Mouse (Mus musculus) hindbrain, postnatal 0 days (tissue): Measurements from ENCODE around the gene Hkdc1. TPM values are rescaled to one million over a fixed set of nuclear protein-coding genes. Genes with fewer than 3 reads are reported as not detected.

Experiments
- ATAC-seq: fragments of 200-750 bp; cut with Nextera tagmentation; 2 replicates; pipeline ENCODE4 v1.8.0; 2017; ENCODE audit warnings: mild to moderate bottlenecking, moderate TSS enrichment, moderate library complexity
- DNase-seq: peaks from one replicate; pipeline ENCODE4 v3.0.0-alpha.2; 2015; ENCODE audit warnings: low spot score
- H3K27ac ChIP-seq: fragments of 300-500 bp; sonication (generic); 2 replicates; pipeline ENCODE4 v1.5.1; 2014; ENCODE audit warnings: mild to moderate bottlenecking
- H3K27me3 ChIP-seq: fragments of 300-500 bp; sonication (generic); 2 replicates; pipeline ENCODE4 v1.6.1; 2014; ENCODE audit warnings: low read length, mixed read lengths; ENCODE audit not compliant: insufficient read depth
- H3K36me3 ChIP-seq: fragments of 300-500 bp; sonication (generic); 2 replicates; pipeline ENCODE4 v1.6.1; 2014; ENCODE audit warnings: low read length, mixed read lengths; ENCODE audit not compliant: insufficient read depth
- H3K4me1 ChIP-seq: fragments of 300-500 bp; sonication (generic); 2 replicates; pipeline ENCODE4 v1.6.1; 2014; ENCODE audit warnings: antibody characterized with exemption, low read length, mixed read lengths; ENCODE audit not compliant: insufficient read depth
- H3K4me2 ChIP-seq: fragments of 300-500 bp; sonication (generic); 2 replicates; pipeline ENCODE4 v1.6.1; 2014; ENCODE audit warnings: low read depth, mild to moderate bottlenecking, low read length, moderate library complexity, mixed read lengths
- H3K4me3 ChIP-seq: fragments of 300-500 bp; sonication (generic); 2 replicates; pipeline ENCODE4 v1.5.1; 2014; ENCODE audit warnings: low read length
- H3K9ac ChIP-seq: fragments of 300-500 bp; sonication (generic); replicated peaks from 2 replicates; pipeline ENCODE4 v1.6.1; 2014; ENCODE audit warnings: mild to moderate bottlenecking, low read length, moderate library complexity, mixed read lengths
- H3K9me3 ChIP-seq: fragments of 300-500 bp; sonication (generic); 2 replicates; pipeline ENCODE4 v1.6.1; 2016; ENCODE audit warnings: low read length, mixed read lengths
- CTCF ChIP-seq: IDR thresholded peaks from 2 replicates; pipeline ENCODE4 v1.5.1; 2016; ENCODE audit warnings: antibody characterized with exemption, control low read depth, low read depth
- WGBS: fragments of 180-500 bp; shearing (Covaris S2); extraction: QIAGEN DNeasy Blood & Tissue Kit; methylation state at CpG from one replicate; pipeline ENCODE4 v1.1.7; 2014; 5-methylcytosine and 5-hydroxymethylcytosine counted together
- polyA plus RNA-seq: library from polyadenylated mRNA; unstranded; fragments of >200 nt; fragmentation: Nextera tagmentation; extraction: Ambion mirVana; gene quantifications from 2 replicates; pipeline ENCODE4 v1.2.1, GENCODE M21; 2015
- total RNA-seq: library from RNA; depleted of rRNA; stranded (reverse); fragments of >200 nt; gene quantifications from 2 replicates; pipeline ENCODE4 v1.2.3, GENCODE M21; 2014

The Hkdc1 gene
- total and polyA plus RNA-seq, 2 experiments from 2014 or later = 1.1 to 2.5 TPM

DNA sequence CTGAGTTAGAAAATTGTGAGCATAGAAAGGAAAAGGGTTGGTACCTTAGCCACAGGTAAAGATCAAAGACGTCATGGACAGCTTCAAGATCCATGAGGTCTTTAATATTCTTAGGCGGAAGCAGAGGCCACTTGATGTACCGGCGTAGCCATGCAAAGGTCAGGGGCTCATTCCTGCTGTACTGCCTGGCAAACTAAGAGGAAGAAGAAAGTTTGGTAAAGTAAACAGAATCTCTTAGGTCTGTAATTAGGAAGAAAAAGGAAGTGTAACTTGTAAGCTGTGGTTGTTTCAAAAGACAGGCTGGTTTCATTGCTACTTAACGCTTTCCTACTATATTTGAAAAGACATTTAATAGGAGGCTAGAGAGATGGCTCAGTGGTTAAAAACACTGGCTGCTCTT, 8.1 kb upstream of the Hkdc1 start:
- no peaks in the 10 kb centered on the region for H3K27me3 ChIP-seq
- DNase-seq (no peak), ATAC-seq (no peak)
- no peaks in the 10 kb centered on the region for H3K9me3 ChIP-seq
- H3K4me2 ChIP-seq = no peak overlapping the region
- H3K36me3 ChIP-seq = peaks cover 62% of the 10 kb centered on the region
- H3K9ac ChIP-seq = no peak overlapping the region
- no peak for TF ChIP-seq CTCF
- no peaks in the 10 kb centered on the region for H3K4me1 ChIP-seq
- H3K27ac ChIP-seq = no peak overlapping the region
- 90% methylated on average over 5 of the region's 5 CpGs for WGBS
- H3K4me3 ChIP-seq = no peak overlapping the region

DNA sequence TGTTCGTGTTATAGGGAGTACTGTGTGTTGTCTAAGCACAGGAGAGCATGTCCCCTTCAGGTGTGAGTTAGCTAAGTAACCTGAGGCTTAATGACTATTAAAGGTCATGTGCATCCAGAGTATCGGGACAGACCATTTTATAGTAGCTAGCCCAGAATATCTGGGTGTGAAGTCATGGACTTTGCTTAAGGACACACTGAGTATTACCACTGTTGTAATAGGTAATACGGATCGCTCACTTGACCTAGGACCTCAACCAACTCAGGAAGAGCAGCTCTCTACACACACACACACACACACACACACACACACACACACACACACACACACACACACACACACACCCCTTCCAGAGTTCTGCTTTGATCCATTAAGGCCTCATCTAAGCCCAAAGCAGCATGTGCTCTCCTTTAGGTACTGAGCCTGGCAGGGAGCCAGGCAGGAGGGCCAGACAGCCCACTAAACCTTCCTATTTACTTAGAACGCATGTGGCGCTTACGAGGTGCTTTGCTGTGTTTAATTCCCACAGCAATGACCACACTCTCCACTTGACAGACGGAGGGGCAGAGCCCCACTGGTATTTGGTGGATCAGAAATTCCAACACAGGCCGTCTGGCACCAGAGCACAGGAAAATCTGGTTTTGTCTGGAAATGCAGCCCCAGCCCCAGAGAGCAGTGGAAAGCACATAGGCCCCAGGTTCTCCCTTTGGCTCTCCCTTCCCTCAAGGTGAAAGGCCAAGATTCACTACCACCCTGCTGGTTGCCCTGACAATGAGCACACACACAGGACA, 3.0 kb upstream of the Hkdc1 start:
- ATAC-seq (no peak), DNase-seq (peak; percentile 32)
- H3K4me2 ChIP-seq = no peak overlapping the region
- TF ChIP-seq CTCF = no peak
- H3K9me3 ChIP-seq = no peaks in the 10 kb centered on the region
- peaks cover 24% of the 10 kb centered on the region for H3K36me3 ChIP-seq
- H3K4me3 ChIP-seq = no peak overlapping the region
- no peaks in the 10 kb centered on the region for H3K4me1 ChIP-seq
- no peaks in the 10 kb centered on the region for H3K27me3 ChIP-seq
- H3K27ac ChIP-seq = no peak overlapping the region
- no peak overlapping the region for H3K9ac ChIP-seq
- 57% methylated on average over 9 of the region's 9 CpGs for WGBS

DNA sequence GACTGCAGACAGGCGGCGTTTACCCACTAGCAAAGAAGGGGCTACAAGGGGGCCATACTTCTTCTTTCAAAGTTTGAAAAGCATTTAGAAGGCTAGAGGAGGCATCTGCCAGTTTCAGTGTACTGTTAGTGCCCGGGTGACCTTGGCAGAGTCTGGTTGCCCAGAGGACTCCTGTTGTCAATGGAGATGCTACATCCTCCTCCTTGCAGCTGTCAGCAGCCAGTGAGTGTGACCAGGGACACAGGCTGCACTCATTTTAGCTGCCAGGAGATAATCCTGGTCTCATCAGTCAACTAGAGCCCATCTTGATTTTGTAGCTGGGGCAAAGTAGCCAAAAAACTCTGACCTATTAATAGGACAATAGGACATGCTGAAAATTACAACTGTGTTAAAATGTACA, 1.2 kb downstream of the Hkdc1 start:
- H3K4me3 ChIP-seq = no peak overlapping the region
- DNase-seq (peak; percentile 33), ATAC-seq (peak; percentile 32; the same call in 1 of the 2 replicates)
- H3K27me3 ChIP-seq = no peaks in the 10 kb centered on the region
- no peak; the same call in 1 of the 2 replicates for TF ChIP-seq CTCF
- 64% methylated on average over 3 of the region's 3 CpGs for WGBS
- no peak overlapping the region for H3K9ac ChIP-seq
- H3K4me1 ChIP-seq = no peaks in the 10 kb centered on the region
- H3K9me3 ChIP-seq = no peaks in the 10 kb centered on the region
- H3K4me2 ChIP-seq = no peak overlapping the region
- no peak overlapping the region for H3K27ac ChIP-seq
- no peaks in the 10 kb centered on the region for H3K36me3 ChIP-seq

DNA sequence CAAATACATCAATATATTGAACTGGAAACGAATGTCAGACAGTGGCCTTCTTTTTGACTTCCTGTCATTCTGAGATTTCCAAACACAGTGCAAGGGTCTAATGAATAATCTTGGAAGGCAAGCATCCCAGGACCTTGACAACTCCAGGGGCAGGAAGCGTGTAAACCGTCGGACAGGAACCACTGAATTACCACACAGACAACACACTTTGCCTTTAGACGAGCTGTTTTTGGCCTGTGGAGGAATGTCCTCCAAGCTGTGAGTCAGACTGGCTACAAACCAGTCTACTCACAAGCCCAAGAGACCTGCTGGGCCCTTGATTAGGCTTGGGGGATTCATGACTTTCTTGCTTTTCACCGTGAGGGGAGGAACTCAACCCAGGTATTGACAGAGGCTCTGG, 1.9 kb downstream of the Hkdc1 start:
- WGBS = 77% methylated on average over 6 of the region's 6 CpGs
- Histone ChIP-seq H3K9ac (no peak overlapping the region), H3K9me3 (no peaks in the 10 kb centered on the region), H3K36me3 (no peaks in the 10 kb centered on the region), H3K4me3 (no peak overlapping the region), H3K27ac (no peak overlapping the region), H3K4me2 (no peak overlapping the region), H3K4me1 (no peaks in the 10 kb centered on the region), H3K27me3 (no peaks in the 10 kb centered on the region)
- no peak for TF ChIP-seq CTCF
- ATAC-seq (no peak), DNase-seq (no peak)

DNA sequence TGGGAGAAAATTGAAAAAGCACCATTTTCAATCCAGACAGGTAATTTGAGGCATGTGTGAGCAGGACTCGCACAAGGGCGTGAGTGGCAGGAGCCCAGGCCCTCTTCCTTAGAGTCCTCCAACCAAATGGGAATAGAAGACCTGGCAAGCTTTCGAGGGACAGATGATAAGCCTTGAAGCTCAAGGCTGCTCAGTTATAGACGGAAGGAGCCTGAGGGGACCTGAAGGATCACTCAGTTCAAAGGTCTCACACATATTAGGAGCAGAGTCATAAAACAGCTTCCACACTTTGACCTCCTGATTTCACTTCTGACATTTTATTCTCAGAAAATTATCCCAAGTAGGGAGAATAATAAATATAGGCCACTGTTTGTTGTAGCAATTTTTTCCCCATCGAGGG, 2.9 kb downstream of the Hkdc1 start:
- H3K4me1 ChIP-seq = no peaks in the 10 kb centered on the region
- no peak for DNase-seq
- no peak for TF ChIP-seq CTCF
- no peak overlapping the region for H3K4me3 ChIP-seq
- WGBS = 78% methylated on average over 5 of the region's 5 CpGs
- no peaks in the 10 kb centered on the region for H3K36me3 ChIP-seq
- no peaks in the 10 kb centered on the region for H3K27me3 ChIP-seq
- H3K27ac ChIP-seq = no peak overlapping the region
- no peak overlapping the region for H3K9ac ChIP-seq
- ATAC-seq = no peak
- H3K4me2 ChIP-seq = no peak overlapping the region
- no peaks in the 10 kb centered on the region for H3K9me3 ChIP-seq

DNA sequence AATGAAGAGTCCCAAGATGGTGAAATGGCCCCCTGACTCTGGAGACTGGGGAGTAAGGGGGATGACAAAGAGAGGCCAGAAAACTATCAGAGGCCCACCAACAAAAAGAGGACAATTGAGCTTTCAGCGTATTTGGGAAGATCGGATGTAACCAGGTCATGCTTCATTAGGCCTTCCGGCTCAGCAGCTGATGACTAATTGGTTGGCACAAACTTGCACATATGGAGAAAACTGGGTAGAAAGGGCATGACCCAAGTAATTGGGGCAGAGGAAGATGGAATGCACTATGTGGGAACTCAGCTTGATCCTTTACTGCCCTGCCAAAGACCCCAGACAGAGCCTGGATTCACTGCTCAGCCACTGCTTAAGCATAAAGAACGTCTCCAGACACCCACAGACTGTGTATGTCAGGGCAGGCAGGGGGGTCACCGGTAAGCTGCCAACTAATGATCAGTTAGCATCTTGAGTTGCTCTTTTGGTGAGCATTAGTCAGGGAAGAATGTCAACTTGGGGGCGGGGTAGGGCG, 3.4 kb downstream of the Hkdc1 start:
- H3K27ac ChIP-seq = no peak overlapping the region
- no peaks in the 10 kb centered on the region for H3K27me3 ChIP-seq
- H3K9me3 ChIP-seq = no peaks in the 10 kb centered on the region
- H3K4me2 ChIP-seq = no peak overlapping the region
- ATAC-seq (peak; percentile 27), DNase-seq (peak; percentile 26)
- 39% methylated on average over 7 of the region's 7 CpGs for WGBS
- TF ChIP-seq CTCF = no peak
- no peaks in the 10 kb centered on the region for H3K4me1 ChIP-seq
- H3K9ac ChIP-seq = no peak overlapping the region
- H3K36me3 ChIP-seq = no peaks in the 10 kb centered on the region
- no peak overlapping the region for H3K4me3 ChIP-seq

DNA sequence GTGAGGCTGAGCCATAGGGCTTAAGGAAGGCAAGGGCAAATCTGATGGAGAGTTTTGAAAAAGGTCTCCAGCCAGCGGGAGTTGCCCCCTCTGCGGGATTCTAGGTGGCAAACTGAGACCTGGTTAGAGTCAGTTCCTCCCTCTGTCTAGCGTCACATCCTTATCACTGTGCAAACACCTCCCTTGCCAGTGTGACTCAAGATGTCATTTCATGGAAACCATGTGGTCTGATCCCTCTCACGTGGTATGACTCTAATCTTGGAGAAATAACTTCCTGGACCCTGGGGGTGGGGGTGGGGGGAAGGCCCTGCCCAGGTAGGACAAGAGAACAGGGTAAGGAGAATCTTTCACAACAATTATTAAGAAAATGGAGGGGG, 8.7 kb downstream of the Hkdc1 start:
- ATAC-seq (no peak), DNase-seq (no peak)
- H3K4me3 ChIP-seq = no peak overlapping the region
- no peak for TF ChIP-seq CTCF
- no peaks in the 10 kb centered on the region for H3K27me3 ChIP-seq
- H3K4me1 ChIP-seq = no peaks in the 10 kb centered on the region
- no peak overlapping the region for H3K27ac ChIP-seq
- no peaks in the 10 kb centered on the region for H3K36me3 ChIP-seq
- no peaks in the 10 kb centered on the region for H3K9me3 ChIP-seq
- WGBS = 64% methylated on average over 4 of the region's 4 CpGs
- no peak overlapping the region for H3K4me2 ChIP-seq
- no peak overlapping the region for H3K9ac ChIP-seq
